Mouse (Mus musculus): Measurements from ENCODE around the gene 2610001J05Rik.

DNA sequence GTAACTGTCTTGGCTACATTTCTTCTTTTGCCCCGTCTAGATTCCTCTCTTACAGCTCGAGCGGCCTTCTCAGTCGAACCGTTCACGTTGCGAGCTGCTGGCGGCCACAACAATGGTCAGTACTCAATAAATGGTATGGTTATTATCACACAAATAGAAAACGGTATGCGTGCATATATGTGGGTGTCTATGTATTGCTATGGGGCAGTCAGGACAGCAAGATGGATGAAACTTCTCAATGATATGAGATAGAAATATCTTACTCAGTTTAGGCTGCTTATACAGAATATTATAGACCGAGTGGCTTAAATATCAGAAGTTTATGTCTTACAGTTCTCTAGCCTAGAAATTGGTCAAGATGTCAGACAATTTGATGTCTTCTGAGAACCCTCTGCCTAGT, 17.1 kb downstream of the 2610001J05Rik start:
- TF ChIP-seq CTCF (IDR thresholded peaks at IDR 0.05; ENCODE audit: low read depth, low read length) (no peak), TAL1 (conservative IDR thresholded peaks at IDR 0.05; ENCODE audit: low read depth, low read length) (no peak), POLR2AphosphoS5 (IDR thresholded peaks at IDR 0.05; ENCODE audit: insufficient replicate concordance, low read depth, low read length) (no peak)
